Mouse (Mus musculus): ENCODE results near the gene Map2k7.
"Not testable (repeated sequence)": the region's sequence is repeated elsewhere in the genome, so short reads cannot be mapped to it uniquely, and the experiment has no call there.

The Map2k7 gene

DNA sequence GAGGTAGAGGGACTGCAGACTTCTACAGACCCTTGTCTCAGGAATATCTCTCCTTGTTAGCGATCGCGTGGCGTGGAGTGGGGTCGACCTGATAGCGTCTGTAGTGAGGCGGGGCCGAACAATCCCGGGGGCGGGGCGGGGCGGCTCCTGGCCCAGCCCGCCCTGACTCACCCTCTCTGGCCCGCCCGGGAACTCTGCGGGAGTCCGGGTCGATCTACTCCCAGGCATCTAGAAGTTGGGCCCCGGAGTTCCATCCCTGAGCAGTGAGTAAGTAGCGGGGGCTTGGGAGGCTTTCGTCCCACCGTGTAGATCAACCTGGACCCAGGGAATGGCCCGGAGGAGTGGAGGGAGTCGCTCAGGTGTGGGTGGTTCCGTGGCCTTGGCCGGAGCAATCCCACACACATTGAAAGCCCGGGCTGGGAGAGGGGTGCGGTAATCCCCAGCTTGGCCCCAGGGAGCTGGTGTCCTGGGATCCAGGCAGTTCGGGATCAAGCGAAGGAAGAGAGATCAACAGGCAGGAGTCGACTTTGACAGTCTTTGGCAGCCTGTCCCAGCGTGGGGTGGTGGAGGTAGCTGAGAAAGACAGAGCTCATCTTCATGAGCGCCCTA is 11.7 kb upstream of the Map2k7 start, which contains the start of gene Lrrc8e:
Gene Lrrc8e, plus strand, starts transcription at position 89 of the 609 bp plus-strand sequence.
- no peak for DNase-seq (ENCODE audit: low spot score)

DNA sequence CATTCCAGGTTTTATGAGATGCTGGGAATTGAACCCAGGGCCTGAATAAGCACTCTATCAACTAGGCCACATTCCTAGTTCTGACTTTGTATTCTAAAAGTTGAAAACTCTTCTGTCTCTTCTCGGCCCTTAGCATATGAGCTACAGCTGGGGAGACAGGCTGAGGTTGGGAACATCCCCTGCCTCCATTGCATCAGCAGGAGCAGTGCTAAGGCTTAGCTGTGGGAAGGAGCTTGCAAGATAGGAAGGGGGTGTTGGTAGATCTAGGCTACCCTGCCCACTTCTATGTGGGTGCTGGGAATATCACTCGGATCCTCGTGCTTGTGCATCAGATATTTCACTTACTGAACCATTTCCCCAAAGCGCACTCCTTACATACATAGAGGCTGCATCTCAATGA is 10.6 kb upstream of the Map2k7 start:
- no peak for DNase-seq (ENCODE audit: low spot score)

DNA sequence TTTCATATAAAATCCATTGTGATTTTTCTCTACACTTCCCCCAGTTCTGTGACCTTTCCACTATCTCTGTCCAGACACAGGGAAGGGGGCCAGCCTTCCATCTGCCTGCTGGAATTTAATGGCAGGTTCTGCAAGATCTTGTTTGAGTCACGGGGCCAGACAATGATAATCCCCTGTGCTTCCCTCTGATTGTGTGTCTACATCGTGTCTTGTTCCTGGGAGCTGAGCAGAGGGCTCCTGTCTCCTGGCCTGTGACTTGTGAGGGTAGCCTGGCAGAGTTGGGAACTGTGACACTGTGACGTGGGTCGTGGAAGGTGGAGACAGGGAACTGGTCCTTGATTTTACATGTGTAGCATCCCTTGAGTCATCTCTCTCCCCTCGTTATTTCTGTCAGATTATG is 8.8 kb upstream of the Map2k7 start:
- DNase-seq (ENCODE audit: low spot score), result no peak

DNA sequence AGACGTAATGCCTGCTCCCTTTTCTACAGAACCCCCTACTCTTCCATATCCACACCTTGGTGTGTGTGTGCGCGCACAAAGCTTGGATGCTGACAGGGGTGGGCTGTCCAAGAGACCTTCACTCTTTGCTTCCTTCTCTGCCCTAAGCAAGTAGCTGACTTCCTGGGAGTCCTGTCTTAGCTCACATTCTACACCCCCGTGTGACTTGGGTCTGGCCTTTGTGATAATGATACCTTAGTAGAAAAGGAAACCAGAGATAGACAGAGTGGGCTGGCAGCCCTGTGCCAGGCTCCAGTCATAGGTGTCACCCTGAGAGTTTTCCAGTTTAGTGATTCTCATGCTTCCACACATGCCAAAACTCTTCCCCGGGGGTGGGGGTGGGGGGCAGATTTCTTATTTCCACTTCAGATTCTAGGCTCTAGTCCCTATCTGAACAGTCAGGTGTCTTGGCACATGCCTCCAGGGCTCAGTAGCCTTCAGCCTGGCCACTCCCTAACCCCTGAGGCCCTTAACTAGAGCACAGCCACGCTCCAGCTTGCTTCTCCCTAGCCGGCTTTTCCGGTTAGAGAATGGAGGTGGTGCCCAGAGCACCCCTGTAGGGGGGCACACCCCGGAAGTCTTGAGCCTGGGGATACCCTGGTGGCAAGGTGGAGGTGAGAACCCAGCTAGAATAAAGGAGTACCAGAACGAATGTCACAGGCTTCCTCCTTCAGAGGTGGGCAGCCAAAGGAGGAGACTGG is 7.8 kb upstream of the Map2k7 start:
- no peak for DNase-seq (ENCODE audit: low spot score)

DNA sequence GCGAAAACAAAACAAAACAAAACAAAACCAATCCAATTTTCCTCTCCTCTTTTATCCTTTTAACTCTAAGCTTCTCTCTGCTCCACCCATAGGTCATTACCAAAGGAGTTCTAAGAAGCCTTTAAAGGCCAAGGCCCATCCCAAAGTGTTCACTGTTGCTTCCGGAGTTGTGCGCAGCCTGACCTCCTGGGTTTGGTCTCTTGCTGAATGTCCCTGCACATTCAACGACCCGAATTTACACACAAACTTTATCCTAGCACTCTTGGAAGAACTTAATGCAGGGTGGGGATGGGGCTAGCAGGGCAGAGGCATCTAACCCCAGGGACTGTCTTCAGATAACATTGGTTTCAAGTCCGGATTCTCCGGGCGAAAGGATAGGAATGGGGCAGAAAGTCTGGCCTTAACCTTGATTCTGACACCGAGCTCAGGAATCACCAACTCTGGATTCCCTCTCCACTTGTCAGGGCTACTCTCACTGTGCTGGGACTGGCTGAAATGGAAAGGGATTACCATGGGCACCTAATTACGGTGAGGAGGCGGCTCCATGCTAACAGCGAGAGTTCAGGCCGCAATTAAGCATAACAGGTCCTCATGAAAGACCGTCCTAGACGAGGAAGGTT is 616 bp upstream of the Map2k7 start:
- no peak for DNase-seq (ENCODE audit: low spot score)

DNA sequence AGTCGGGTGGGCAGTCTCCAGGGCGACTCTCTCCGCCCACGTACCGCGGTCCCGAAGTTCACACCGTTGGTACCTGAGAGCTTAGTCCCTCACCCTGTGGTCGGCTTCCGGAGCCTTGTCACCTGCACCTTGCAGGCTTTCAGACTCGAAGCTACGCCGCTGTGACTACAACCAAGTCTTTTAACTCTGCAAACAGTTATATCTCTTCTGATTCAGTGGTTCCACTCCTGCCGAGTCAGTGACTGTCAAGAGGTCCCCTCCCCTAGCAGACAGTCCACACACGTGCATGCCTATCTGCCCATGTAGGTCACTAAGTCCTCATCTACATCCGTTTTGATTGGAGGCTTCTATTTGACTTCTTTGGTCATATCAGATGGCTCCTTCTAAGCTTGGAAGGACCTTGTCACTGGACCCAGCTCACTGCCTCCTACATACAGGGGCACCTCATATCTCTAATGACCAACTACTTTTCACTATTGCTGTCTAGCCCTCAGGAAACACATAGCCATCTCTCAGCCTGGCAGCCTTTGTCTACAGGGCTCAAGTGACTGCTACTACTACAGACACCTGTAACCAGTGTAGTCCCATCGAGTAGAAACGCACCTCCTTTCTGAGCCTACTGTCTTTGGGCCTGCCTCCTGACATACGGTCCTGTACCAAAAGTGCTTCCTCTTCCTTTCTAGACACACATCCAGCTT is 802 bp downstream of the Map2k7 start:
- no peak for DNase-seq (ENCODE audit: low spot score)

DNA sequence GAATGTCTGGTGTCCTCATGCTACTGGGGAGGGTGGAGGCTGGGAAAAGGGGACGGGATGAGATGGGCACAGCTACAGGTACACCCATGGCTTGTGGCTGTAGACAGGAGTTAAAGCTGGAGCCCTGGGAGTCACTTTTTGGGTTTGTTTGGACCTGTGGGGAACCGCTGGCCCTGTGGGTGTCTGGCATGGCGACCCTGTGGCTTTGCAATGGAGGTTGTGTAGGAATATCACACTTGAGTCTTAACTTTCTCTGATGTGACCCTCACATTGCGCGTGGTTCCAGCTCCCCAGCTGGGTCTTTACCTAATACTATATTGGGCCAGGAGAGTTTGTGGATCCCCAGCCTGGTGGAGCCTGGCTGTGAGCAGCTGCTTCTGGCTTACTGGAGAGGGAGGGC is 6.5 kb downstream of the Map2k7 start:
- no peak for DNase-seq (ENCODE audit: low spot score)

DNA sequence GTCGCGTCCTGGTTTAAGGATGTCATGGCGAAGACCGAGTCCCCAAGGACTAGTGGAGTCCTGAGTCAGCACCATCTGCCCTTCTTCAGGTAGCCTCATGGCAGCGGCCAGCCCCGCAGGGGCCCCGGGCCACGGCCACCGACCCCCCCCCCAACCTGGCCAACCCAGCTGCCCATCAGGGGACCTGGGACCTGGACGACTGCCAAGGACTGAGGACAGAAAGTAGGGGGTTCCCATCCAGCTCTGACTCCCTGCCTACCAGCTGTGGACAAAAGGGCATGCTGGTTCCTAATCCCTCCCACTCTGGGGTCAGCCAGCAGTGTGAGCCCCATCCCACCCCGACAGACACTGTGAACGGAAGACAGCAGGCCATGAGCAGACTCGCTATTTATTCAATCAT is 7.2 kb downstream of the Map2k7 start:
- no peak for DNase-seq (ENCODE audit: low spot score)

DNA sequence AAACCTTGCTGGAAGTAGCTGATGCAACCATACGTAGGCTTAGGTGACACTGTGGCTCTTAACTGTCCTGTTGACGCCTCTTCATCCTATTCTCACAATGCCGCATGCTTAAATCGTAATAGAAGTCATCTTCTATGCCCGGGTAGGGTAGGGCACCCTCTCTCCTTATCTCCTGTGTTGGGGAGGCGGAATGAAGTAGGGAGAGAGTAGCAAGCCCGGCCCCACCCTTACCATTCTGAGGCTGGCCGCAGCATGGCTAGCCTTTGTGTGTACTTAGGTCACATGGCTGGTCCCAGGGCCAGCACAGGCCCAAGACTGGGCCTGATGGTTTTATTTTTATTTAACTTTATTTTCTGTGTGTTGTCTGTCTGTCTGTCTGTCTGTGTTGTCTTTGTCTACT is 8.7 kb downstream of the Map2k7 start:
- DNase-seq (ENCODE audit: low spot score), result no peak

DNA sequence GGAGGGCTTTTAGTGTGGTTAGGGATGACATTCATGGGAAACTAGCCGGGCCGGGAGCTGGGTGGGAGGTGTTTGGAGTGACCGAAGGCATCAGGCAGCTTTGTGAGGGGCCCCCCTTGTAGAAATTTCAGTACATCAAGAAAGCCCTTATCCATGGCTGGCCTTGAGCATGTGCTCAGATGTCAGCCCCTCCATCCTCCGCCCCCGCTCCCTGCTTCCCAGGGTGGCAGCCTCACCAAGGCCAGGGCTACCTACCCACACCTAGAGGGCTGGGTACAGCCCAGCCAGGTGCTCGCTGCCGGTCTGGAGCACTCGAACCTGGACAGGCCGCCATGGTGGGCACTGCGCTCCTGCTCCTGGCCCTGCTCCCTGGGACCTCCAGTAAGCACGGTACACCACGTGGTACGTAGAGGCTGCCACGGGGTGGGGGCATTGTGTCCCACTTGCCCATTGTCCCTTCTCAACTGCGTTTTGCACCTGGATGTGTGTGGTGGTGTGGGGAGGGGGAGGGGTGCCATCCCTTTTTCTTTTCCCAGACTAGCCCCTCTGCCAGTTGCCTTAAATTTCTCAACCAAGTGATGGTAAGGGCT is 9.5 kb downstream of the Map2k7 start, which contains the start of gene Tgfbr3l:
Gene Tgfbr3l, plus strand, starts transcription at position 264 of the 590 bp plus-strand sequence.
- no peak for DNase-seq (ENCODE audit: low spot score)

DNA sequence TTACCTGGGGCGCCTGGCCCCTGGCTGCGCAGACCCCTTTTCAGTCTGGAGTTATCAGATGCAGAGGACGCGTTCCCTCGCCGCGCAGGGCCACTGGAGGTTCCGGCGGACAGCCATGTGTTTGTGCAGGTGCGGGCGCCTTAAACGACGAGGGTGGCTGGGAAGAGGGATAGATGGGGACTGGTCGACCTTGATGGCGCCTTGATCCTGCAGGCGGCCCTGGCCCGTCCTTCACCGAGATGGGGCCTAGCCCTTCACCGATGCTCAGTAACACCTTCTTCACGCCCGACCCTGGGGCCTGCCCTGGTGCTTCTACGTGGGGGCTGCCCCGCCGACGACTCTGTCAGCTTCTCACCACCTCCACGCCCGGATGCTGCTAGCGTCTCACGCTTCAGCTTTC is 10.7 kb downstream of the Map2k7 start:
- DNase-seq (ENCODE audit: low spot score), result no peak

DNA sequence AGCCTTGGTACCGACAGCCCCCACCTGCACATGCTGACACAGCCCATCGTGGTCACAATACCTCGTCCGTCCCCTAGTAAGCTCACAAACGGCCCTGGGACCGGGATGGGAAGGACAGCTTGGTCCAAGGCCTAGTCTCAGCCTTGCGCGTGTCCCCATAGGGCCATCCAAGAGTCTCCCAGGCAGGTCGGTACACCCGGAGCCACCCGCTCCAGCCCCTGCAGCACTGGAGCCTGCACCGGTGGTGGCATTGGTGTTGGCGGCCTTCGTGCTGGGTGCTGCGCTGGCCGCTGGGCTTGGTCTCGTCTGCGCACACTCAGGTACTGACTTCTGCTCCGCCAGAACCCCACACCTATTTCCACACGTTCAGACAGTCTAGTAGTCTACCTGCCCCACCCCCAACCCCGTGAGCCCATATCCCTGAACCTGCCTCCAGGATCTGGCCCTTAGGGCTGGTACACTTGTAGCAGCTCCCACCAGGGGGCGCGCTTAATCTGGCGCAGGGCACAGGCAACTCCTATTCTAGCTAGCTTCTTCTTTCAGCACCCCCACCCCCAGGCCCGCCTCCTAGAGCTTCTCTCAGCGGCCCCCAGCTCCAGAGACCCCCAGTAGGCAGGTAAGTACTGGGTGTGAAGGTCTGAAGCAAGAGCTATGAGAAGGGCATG is 11.9 kb downstream of the Map2k7 start:
- peak; percentile 70 for DNase-seq (ENCODE audit: low spot score)

DNA sequence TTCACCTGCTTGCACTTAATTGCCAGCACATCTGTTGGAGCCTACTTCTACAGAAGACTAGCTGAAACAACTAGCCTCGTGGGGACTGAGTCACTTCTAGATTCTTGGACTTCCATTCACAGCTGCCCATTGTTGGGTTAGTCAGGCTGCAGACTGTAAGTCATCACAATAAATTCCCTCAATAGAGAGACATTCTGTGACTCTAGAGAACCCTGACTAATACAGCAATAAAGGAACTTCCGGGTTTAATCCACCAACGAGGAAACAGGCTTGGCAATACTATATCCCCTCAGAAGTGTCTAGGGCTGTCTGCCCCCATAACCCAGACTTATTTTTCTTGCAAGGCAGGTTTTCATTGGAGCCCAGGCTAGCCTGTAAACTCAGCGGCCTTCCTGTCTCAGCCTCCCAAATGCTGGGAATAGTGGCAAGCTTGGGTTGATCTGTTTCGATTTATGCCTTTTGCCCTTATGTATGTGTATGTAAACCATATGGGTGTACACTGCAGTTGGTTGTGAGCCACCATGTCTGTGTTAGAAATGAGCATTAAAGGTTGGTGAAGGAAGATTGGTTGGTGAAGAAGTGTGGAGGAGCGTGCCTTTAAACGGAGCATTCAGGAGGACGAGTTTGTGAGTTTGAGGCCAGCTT is 13.7 kb downstream of the Map2k7 start:
- DNase-seq (ENCODE audit: low spot score), result no peak

DNA sequence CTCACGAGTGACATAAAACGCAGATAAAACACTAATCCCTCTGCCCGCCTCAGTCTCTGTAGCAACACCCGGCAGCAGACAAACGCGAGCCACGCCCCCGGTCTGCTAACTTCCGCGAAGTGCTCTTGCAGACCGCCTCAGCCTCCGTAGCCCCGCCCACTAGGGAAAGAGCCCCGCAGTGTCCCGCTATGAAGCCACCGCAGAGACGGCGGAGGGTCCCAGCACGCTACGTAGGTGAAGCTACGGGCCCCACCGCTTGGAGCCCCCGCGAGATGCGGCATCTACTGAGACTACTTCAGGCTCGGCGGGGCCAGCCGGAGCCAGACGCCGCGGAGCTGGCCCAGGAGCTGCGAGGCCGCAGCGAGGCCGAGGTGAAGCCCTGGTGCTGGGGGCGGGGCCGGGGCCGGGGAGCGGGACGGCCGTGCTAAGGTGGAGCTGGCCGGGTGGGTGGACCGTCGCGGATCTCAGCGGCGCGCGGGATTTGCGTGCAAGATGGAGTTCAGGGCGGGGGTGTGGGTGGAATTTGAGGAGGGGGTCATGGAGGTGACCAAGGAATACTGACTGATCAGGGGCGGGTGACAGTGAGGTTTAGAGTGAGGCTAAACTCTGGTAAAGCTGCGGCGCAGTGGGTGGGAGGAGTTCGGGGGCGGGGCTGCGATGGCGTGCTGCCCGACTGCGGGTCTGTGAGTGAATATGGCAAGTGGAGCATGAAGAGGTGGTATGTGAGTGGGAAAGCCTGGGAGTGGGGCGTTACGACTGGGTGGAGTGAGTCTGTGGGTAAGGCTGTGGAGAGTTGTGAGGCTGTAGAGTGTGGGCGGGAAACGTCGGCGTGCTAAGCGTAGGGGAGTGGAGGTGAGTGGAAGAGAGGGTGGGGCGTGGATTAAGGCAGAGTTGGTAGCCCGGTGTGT is 14.6 kb downstream of the Map2k7 start, which contains the start of gene Snapc2:
Gene Snapc2, plus strand, starts transcription at position 147 of the 908 bp plus-strand sequence.
- DNase-seq (ENCODE audit: low spot score), result peak; percentile 90

DNA sequence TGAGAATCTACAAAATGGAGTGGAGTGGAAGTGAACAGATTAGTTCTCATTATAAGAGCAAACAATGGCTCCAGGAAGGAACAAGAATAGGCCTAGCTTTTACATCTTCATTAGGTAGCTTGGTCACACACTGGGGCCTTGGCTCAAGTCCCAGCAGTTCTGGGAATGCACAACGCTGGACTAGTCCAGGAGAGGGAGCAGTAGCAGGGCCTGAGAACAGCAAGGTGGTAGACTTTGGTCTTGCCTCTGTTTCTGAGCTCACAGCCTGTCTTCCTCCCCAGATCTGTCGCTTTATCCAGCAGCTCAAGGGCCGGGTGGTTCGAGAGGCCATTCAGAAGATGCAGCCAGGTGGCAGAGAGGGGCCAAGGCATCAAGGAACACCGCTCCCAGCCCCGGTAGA is 15.5 kb downstream of the Map2k7 start:
- no peak for DNase-seq (ENCODE audit: low spot score)

DNA sequence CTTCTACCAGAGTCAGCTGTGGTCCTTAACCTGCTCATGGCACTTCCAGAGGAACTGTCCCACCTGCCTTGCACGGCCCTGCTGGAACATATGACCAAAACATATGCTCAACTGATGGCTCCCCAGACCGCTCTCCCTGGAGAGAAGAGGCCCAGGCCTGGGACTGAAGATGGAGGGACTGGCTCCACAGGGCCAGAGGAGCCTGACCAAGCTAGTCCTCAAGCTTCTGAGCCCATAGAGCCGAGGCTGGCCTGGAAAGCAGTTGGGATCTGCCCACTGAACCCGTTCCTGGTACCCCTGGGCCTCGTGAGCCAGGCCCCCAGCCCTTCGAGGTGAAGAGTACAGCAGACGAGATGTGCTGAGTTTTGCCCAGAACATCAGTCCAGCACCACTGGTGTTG is 16.9 kb downstream of the Map2k7 start:
- DNase-seq (ENCODE audit: low spot score), result not testable (repeated sequence)

DNA sequence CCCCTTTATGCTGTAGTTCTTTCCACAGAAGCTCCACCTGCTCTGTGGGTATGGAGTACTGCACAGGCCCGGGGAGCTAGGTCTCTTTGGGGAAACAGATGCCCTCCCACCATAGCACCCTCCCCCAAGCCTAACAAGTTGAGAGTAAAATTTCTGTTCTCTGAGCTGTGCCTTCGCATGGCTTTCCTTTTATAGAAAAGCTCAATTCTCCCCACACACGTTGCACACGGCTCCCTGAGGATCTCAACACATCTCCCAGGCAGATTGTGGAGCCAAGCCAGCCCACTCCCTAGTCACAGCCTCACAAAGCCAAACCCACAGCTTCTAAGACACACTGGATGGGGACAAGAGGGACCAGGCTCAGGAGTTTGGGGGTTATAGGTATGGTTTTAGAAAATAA is 18.4 kb downstream of the Map2k7 start:
- DNase-seq (ENCODE audit: low spot score), result peak; percentile 81

DNA sequence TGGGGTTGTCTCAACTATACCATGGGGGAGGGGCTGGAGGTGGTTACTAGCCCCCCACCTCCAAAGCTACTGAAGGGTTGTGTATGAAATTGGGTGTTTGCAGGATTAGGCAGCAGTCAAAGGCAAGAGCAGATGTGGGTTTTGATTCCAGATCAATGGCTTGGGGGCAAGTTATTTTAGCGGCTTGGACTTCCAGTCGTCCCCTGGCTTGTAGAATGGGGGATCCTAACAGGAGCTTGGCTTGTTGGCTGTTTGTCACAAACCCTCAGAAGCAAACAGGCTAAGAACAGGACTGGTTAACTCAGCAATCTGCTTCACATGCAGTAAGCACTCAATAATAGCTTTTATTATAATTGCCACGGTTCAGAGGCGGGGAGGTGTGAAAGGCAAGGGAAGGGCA is 18.8 kb downstream of the Map2k7 start:
- no peak for DNase-seq (ENCODE audit: low spot score)

DNA sequence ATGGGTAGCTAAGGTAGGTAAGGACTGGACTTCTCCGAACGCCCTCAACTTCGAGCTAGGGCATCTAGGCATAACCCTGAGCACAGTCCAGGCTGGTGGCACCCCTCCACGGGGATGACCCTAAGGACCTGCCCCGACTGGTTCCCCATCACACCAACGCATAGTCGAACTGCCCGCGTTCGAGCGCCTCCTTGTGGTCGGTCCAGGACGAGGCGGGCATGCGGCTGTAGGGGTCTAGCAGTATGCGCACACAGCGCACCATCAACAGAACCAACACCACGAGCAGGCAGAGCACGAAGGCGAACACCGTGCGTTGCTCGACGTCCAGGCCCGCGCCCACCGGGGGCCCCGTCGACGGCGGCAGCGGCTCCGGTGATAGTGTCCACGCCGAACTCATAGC is 19.7 kb downstream of the Map2k7 start:
- DNase-seq (ENCODE audit: low spot score), result no peak

DNA sequence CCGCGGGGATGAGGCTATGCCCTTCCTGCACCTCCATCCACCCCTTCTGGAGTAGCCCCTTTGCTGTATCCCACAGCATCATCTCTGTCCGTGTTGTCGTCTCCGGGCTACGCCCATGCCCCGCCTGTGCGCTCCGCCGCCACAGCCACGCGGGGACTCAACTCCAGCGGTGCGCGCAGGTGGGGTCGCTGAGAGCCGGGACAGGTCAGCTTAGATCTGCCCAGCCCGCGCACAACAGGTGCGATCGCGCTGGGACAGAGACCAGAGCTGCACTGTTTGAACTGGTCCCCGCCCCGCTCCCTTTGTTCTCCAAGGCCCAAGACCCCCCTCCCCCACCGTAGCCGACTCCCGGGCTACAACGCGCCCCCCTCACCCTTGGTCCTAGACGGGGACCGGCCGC is 20.1 kb downstream of the Map2k7 start:
- DNase-seq (ENCODE audit: low spot score), result no peak
